Mouse (Mus musculus): ENCODE results near the gene Cul4a. TPM values are rescaled to one million over a fixed set of nuclear protein-coding genes. Genes with fewer than 3 reads are reported as not detected.

Gene Cul4a
- polyA plus RNA-seq, 1 experiment from 2014 or later: 62.9 TPM

GRCm38 (mm10) chr8:13108967-13109366 is 3.5 kb downstream of the Cul4a start:
- peak; percentile 56 for DNase-seq
- Histone ChIP-seq H3K27ac (ENCODE audit: low read depth) (peak overlapping the region; percentile 92), H3K4me1 (ENCODE audit: insufficient read depth) (peaks cover 23% of the 10 kb centered on the region), H3K4me2 (ENCODE audit: low read depth, low read length) (peak overlapping the region; percentile 67), H3K4me3 (ENCODE audit: low read depth, low read length) (peak overlapping the region; percentile 22), H3K36me3 (replicated peaks; ENCODE audit: insufficient read depth, low read length) (peaks cover 13% of the 10 kb centered on the region; the same call in 1 of the 2 replicates), H3K27me3 (ENCODE audit: insufficient read depth, low read length) (no peaks in the 10 kb centered on the region), H3K9me3 (ENCODE audit: low read length) (no peaks in the 10 kb centered on the region), H3K9ac (replicated peaks) (peak overlapping the region; percentile 44)
- 62% methylated on average over 8 of the region's 8 CpGs for WGBS (ENCODE audit: insufficient replicate concordance)
- 0 out of 2 replicates have a peak, but pooled peaks have one; percentile 3 for ATAC-seq
- TF ChIP-seq CTCF (IDR thresholded peaks at IDR 0.05; ENCODE audit: low read depth) (no peak), EP300 (IDR thresholded peaks at IDR 0.05; ENCODE audit: low read depth) (peak; percentile 96)

- DNase-seq (no peak), ATAC-seq (no peak)
- Histone ChIP-seq H3K4me2 (ENCODE audit: low read depth, low read length) (peak overlapping the region; percentile 67), H3K36me3 (replicated peaks; ENCODE audit: insufficient read depth, low read length) (peaks cover 13% of the 10 kb centered on the region; the same call in 1 of the 2 replicates), H3K4me1 (ENCODE audit: insufficient read depth) (peaks cover 20% of the 10 kb centered on the region), H3K27ac (ENCODE audit: low read depth) (peak overlapping the region; percentile 92), H3K4me3 (ENCODE audit: low read depth, low read length) (peak overlapping the region; percentile 2; the same call in 1 of the 2 replicates), H3K9me3 (ENCODE audit: low read length) (no peaks in the 10 kb centered on the region), H3K9ac (replicated peaks) (peak overlapping the region; percentile 39; the same call in 1 of the 2 replicates), H3K27me3 (ENCODE audit: insufficient read depth, low read length) (no peaks in the 10 kb centered on the region)
- TF ChIP-seq CTCF (IDR thresholded peaks at IDR 0.05; ENCODE audit: low read depth) (no peak), EP300 (IDR thresholded peaks at IDR 0.05; ENCODE audit: low read depth) (no peak)
- 42% methylated on average over 1 of the region's 1 CpGs for WGBS (ENCODE audit: insufficient replicate concordance)
Measured at GRCm38 (mm10) chr8:13109416-13109960, 4.1 kb downstream of the Cul4a start.

GRCm38 (mm10) chr8:13111917-13112316 is 6.5 kb downstream of the Cul4a start:
- ATAC-seq: no peak
- no peak for TF ChIP-seq EP300 (IDR thresholded peaks at IDR 0.05; ENCODE audit: low read depth)
- no peak overlapping the region for H3K27ac ChIP-seq (ENCODE audit: low read depth)
- H3K9me3 ChIP-seq (ENCODE audit: low read length): no peaks in the 10 kb centered on the region
- WGBS (ENCODE audit: insufficient replicate concordance): 85% methylated on average over 11 of the region's 11 CpGs
- H3K36me3 ChIP-seq (replicated peaks; ENCODE audit: insufficient read depth, low read length): peaks cover 24% of the 10 kb centered on the region
- no peak overlapping the region for H3K9ac ChIP-seq (replicated peaks)
- H3K27me3 ChIP-seq (ENCODE audit: insufficient read depth, low read length): no peaks in the 10 kb centered on the region
- peaks cover 17% of the 10 kb centered on the region for H3K4me1 ChIP-seq (ENCODE audit: insufficient read depth)
- no peak overlapping the region for H3K4me2 ChIP-seq (ENCODE audit: low read depth, low read length)
- DNase-seq: no peak
- no peak overlapping the region for H3K4me3 ChIP-seq (ENCODE audit: low read depth, low read length)

GRCm38 (mm10) chr8:13113232-13113631 is 7.8 kb downstream of the Cul4a start:
- no peak for DNase-seq
- Histone ChIP-seq H3K9ac (replicated peaks) (no peak overlapping the region), H3K4me3 (ENCODE audit: low read depth, low read length) (no peak overlapping the region), H3K4me1 (ENCODE audit: insufficient read depth) (peaks cover 12% of the 10 kb centered on the region; the same call in 1 of the 2 replicates), H3K36me3 (replicated peaks; ENCODE audit: insufficient read depth, low read length) (peaks cover 27% of the 10 kb centered on the region), H3K27ac (ENCODE audit: low read depth) (no peak overlapping the region), H3K9me3 (ENCODE audit: low read length) (no peaks in the 10 kb centered on the region), H3K4me2 (ENCODE audit: low read depth, low read length) (no peak overlapping the region), H3K27me3 (ENCODE audit: insufficient read depth, low read length) (no peaks in the 10 kb centered on the region)
- no peak for ATAC-seq
- WGBS (ENCODE audit: insufficient replicate concordance): 78% methylated on average over 4 of the region's 4 CpGs
- TF ChIP-seq EP300 (IDR thresholded peaks at IDR 0.05; ENCODE audit: low read depth) (no peak), CTCF (IDR thresholded peaks at IDR 0.05; ENCODE audit: low read depth) (no peak)

- 89% methylated on average over 2 of the region's 2 CpGs for WGBS (ENCODE audit: insufficient replicate concordance)
- DNase-seq (no peak), ATAC-seq (no peak)
- no peaks in the 10 kb centered on the region for H3K9me3 ChIP-seq (ENCODE audit: low read length)
- H3K4me1 ChIP-seq (ENCODE audit: insufficient read depth): peaks cover 3% of the 10 kb centered on the region; the same call in 1 of the 2 replicates
- peaks cover 52% of the 10 kb centered on the region for H3K36me3 ChIP-seq (replicated peaks; ENCODE audit: insufficient read depth, low read length)
- no peak overlapping the region for H3K27ac ChIP-seq (ENCODE audit: low read depth)
- TF ChIP-seq EP300 (IDR thresholded peaks at IDR 0.05; ENCODE audit: low read depth) (no peak), CTCF (IDR thresholded peaks at IDR 0.05; ENCODE audit: low read depth) (no peak)
- no peak overlapping the region for H3K9ac ChIP-seq (replicated peaks)
- no peak overlapping the region for H3K4me3 ChIP-seq (ENCODE audit: low read depth, low read length)
- H3K27me3 ChIP-seq (ENCODE audit: insufficient read depth, low read length): no peaks in the 10 kb centered on the region
- no peak overlapping the region for H3K4me2 ChIP-seq (ENCODE audit: low read depth, low read length)
Measured at GRCm38 (mm10) chr8:13117096-13117495, 11.7 kb downstream of the Cul4a start.

- Histone ChIP-seq H3K36me3 (replicated peaks; ENCODE audit: insufficient read depth, low read length) (peaks cover 54% of the 10 kb centered on the region), H3K4me3 (ENCODE audit: low read depth, low read length) (no peak overlapping the region), H3K4me1 (ENCODE audit: insufficient read depth) (peaks cover 3% of the 10 kb centered on the region; the same call in 1 of the 2 replicates), H3K27ac (ENCODE audit: low read depth) (no peak overlapping the region), H3K9ac (replicated peaks) (no peak overlapping the region), H3K9me3 (ENCODE audit: low read length) (no peaks in the 10 kb centered on the region), H3K27me3 (ENCODE audit: insufficient read depth, low read length) (no peaks in the 10 kb centered on the region), H3K4me2 (ENCODE audit: low read depth, low read length) (no peak overlapping the region)
- DNase-seq: no peak
- TF ChIP-seq EP300 (IDR thresholded peaks at IDR 0.05; ENCODE audit: low read depth): no peak
- no peak for TF ChIP-seq CTCF (IDR thresholded peaks at IDR 0.05; ENCODE audit: low read depth)
- ATAC-seq: no peak
- 70% methylated on average over 3 of the region's 3 CpGs for WGBS (ENCODE audit: insufficient replicate concordance)
Measured at GRCm38 (mm10) chr8:13118516-13118915, 13.1 kb downstream of the Cul4a start.
